Mouse (Mus musculus) urinary bladder, postnatal 10 days (tissue): Measurements from ENCODE around the gene Htr5b.

Source experiments
- DNase-seq: peaks from one replicate; pipeline ENCODE4 v3.0.0; 2022; ENCODE audit warnings: low spot score

Htr5b gene

DNA sequence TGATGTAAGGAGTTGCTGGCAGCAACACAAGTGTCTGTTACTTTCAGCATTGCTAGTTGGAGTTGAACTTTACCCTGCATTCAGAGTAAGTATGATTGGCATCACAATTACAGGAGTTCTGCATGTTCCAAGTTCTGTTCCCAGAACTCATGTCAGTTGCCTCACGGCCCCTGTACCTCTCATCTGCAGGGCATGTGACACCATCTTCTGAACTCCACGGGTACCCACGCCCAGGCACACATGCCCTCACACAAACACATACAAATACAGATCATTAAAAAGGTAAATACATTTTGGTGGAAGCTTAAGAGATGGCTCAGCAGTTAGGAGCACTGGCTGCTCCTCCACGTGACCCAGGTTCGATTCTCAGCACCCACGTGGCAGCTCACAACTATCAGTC, 41.5 kb downstream of the Htr5b start:
- no peak for DNase-seq

DNA sequence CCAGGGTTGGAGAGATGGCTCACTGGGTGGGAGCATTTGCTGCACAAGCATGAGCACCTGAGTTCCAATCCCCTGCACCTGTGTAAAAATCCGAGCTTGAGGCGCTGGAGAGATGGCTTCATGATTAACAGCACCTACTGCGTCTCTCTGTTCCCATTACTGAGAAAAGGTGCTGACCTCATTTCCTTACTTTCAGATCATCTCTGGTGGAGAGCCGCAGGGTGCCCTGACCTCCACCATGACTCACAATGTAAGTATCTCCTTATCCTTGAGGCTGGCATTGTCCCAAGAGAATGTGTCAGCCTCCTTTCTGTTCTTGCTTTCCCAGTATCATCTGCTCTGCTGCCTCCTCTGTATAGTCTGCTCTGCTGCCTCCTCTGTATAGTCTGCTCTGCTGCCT, 45.2 kb downstream of the Htr5b start:
- no peak for DNase-seq

- DNase-seq, result no peak
These were observed 48.9 kb downstream of the Htr5b start for GRCm38 (mm10) chr1:121479403-121479802.

DNA sequence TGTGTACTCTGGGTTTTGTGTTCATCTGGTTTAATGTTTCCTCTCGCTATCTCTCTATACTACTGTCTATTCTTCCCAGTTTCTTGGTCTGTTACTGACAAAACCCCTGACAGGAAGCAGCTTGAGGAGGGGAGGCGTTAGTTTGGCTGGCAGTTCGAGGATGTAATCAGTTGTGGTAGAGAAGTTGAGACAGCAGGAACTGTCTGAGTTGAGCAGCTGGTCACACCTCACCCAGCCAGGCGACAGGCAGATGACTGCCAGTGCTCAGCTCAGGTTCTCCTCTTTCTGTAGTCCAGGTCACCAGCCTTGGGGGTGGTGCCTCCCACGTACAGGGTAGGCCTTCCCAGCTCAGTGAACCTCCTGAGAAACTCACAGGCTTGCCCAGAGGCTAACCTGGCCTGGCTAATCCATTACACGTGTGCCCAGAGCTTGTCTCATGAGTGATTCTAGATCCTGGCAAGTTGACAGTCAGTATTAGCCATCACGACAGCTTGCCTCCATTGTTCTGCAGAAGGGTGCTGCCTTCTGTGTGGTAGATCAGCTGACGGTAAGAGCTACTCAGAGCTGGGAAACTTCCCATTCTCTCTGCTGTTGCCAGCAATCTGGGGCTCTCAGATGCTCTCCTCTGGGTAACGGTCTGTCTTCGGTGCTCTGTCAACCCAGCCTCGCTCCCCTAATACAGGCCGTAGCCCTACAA, 49.8 kb downstream of the Htr5b start:
- DNase-seq, result no peak

DNA sequence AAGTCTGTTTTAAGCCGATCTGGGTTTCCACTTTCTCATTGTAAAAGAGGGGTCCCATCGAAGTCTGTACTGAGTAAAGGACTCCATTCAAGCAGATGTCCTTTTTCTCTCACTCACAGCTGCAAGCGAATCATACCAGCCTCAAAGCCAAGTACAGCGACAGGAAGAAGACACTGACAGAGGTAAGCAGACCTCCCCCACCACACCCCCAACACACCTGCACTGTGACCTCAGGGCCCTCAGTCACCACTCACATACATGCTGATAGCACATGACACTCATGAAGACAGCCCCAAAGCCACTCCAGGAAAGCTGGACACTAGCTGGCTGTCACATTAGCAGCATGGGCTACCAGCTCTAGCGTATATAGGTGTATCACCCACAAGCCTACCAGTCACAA, 50.5 kb downstream of the Htr5b start:
- DNase-seq, result no peak

- DNase-seq, result no peak
These were observed 56.8 kb downstream of the Htr5b start for GRCm38 (mm10) chr1:121471503-121471902.

GRCm38 (mm10) chr1:121468271-121468670, 60.0 kb downstream of the Htr5b start:
- no peak for DNase-seq

GRCm38 (mm10) chr1:121466276-121466675, 62.0 kb downstream of the Htr5b start:
- no peak for DNase-seq

DNA sequence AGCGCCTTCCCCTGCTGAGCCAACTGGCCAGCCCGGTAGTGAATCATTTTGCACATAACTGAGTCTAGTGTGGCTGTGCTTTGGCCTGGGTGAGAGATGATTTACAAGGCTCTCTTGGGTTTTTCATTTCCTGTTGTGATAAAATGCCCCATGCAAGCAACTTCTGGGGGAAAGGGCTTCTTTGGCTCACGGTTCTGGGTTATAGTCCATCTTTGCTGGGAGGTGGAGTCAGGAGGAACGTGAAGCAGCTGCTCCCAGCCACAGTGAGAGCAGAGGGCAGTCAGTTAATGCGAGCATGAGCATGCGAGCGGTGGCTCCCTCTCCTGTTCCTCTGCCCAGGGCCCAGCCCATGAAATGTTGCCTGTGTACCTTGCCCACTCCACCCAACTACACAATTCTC, 64.5 kb downstream of the Htr5b start:
- DNase-seq, result no peak

GRCm38 (mm10) chr1:121462643-121463042, 65.6 kb downstream of the Htr5b start:
- no peak for DNase-seq

DNA sequence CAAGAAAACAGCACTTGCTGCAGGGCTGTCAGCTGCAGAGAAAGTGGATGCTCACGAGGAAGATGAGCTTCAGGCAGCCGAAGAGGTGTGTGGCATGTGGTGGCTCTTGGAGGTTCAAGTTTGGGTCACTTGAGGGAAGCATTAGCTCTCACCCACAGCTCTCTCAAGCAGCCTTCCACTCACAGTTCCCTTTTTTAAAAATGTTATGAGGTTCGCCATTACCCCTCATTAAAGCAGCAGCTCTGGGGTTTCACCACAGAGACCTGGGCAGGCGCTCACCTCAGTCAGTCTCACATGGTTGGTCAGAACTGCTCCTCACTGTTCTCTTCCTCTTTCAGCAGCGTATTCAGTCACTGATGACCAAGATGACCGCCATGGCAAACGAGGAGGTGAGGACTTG, 66.4 kb downstream of the Htr5b start:
- DNase-seq, result no peak

DNA sequence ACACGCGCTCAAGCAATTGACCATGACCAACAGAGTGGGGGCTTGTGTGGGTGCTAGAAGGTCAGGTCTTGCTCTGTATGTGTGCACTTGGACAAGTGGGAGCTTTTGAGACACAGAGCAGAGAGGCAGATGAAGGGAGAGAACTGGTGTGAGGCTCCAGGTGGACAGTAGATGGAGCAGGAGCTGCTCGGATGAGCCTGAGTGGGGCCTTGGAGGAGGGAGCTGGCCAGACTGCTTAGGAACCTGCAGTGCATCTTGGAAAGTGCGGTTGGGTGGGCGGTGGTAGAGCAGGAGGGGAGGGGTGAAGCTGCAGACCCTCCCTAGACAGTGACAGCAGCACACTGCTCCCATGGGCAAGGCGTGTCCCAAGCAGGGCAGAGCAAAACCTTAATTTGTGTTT, 68.2 kb downstream of the Htr5b start:
- no peak for DNase-seq
